Mouse (Mus musculus): ENCODE measurements around the gene Zbtb11.

Zbtb11 gene

DNA sequence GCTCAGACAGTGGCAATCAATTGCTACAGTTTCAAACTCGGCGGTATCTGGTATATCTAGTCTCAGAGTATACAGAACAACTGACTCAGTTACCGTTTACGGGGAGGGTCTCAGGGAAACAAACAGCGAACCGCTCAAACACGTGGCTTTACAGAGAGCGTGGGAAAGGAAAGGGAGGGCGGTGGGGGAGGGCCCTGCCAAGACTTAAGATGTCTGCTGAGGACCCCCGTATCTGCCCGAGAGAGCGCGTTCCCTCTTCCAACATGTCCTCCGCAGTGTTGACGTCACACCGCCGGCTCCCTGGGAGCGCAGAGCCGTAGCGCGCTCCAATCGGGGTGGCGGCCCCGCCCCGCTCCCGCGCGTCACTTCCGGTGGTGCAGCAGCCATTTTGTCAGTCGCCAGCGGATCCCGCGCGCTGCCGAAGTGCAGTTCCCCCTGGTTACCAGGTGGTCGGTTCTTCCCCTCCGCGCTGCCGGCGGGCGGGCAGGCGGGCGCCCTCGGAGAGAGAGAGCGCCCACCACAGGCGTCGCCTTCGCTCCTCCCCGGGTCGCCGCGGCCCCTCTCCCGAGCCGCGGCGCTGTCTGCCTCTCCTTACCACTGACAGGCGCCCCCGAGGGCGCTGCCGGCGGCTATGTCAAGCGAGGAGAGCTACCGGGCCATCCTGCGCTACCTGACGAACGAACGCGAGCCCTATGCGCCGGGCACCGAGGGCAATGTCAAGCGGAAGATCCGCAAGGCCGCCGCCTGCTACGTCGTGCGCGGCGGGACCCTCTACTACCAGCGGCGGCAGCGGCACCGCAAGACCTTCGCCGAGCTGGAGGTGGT is at the start of gene Zbtb11:
Gene Zbtb11, plus strand, starts transcription at position 453 of the 825 bp plus-strand sequence.
- CTCF ChIA-PET: no interaction called here

DNA sequence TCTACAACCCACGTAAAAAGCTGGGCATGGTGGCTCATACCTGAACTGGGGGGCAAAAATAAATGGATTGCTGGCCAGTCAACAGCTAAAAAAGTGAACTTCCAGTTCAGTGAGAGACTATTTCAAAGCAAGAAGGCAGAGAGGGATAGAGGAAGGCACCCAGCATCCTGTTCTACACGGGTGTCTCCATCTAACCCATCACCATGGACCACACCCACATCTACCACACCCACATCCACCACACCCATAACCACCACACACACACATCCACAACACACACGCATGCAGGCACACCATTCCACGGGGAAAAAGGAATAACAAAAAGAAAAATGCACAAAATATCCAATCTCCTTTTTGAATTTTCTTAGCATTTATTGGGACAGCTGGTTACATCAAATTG is 49.7 kb upstream of the Zbtb11 start:
- CTCF ChIA-PET: interaction anchor here (0.6 to 1.0 kb wide), 2 partner anchors 44 to 694 kb away, joined by 3 to 4 read pairs; no protein-coding TSS in a partner anchor

- CTCF ChIA-PET: interaction anchor here (0.7 to 1.0 kb wide), 2 partner anchors 143 to 248 kb away, joined by 3 to 4 read pairs; no protein-coding TSS in a partner anchor
Measured at GRCm38 (mm10) chr16:55933681-55934343, 39.9 kb upstream of the Zbtb11 start.

DNA sequence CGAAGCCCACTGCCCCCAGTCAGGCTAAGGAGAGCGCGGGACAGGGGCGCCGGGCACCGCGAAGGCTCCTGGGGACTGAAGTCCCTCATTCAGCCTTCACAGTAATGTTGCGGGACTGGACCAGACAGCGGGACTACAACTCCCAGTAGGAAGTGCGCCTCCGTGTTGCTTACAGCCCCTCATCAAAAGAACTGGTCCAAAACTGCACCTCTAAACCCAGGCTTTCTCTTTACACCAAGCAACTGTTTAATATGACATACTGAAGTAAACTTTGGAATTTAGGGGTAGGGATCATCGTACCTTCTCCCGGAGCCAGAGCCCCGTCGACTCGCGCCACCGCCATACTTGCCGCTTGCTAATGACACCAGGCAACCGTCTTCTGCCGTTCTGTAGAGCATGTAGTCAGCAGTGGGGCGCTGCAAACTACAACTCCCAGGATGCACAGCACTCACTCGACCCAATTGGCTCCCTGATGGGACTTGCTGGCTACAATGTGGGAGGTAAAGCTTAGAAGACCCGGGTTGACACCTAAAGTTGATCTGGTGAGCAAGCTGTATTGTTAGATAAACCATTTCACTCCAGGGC is 39.1 kb upstream of the Zbtb11 start, which contains the start of gene Cep97:
Gene Cep97, minus strand, starts transcription at position 403 of the 585 bp plus-strand sequence.
- CTCF ChIA-PET: interaction anchor here (1.0 kb wide), 1 partner anchor 142 kb away, joined by 4 read pairs; no protein-coding TSS in a partner anchor

DNA sequence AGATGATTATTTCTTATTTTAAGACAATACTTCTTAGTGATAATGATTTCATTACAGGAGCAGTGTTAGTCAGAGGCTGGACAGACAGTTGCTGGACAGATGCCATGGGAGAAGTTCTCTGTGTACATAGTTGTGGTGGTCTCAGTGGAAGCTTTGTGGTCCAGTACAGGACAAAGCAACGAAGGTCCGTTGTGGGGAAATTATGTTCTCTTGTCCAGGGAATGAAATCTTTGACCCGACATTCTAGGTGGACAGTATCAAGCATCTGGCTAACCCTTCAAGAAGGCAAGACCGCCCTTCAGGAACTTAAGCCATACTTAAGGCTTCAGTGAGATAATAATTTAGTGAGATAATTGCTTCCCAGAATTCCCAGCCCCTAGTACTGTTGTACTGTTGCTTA is 34.9 kb upstream of the Zbtb11 start:
- CTCF ChIA-PET: interaction anchor here (0.9 kb wide), 1 partner anchor 52 kb away, joined by 8 read pairs; no protein-coding TSS in a partner anchor

DNA sequence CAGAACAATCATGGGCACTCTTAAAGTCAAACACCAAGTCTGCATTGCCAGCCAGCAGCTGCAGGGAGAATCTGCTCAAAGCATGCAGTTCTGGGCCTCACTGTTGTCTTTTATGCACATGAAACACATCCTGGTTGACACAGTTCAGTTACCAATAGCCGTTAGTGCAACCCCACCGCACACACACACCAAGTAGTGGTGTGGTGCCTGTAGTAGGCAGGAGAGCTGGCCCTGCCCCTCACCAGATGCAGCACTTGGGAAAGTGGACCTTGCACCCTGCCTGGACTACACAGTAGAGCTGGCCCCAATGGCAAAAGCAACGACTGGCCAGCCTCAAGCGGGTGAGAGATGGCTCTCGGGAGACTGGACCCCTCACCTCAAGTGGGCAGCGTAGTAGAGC is 34.0 kb upstream of the Zbtb11 start:
- CTCF ChIA-PET: interaction anchor here (0.7 kb wide), 1 partner anchor 37 kb away, joined by 3 read pairs; no protein-coding TSS in a partner anchor

DNA sequence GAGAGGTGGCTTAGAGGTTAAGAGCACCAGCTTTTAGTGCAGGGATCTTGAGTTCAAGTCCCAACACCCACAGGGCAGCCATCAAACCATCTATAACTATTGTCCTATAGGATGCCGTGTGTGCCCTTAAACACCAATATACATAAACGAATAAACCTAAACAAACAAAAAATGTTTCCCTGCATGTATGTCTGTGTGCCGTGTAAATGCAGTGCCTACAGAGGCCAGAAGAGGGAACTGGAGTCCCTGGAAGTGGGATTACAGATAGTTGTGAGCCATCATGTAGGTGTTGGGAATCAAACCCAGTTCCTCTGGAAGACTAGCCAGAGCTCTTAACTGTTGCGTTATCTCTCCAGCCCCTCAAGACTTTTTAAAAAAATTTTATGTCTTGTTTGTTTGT is 32.9 kb upstream of the Zbtb11 start:
- CTCF ChIA-PET: interaction anchor here (0.7 to 1.0 kb wide), 2 partner anchors 152 to 191 kb away, joined by 3 read pairs; no protein-coding TSS in a partner anchor

GRCm38 (mm10) chr16:55947266-55947665 is 26.4 kb upstream of the Zbtb11 start:
- CTCF ChIA-PET: interaction anchor here (0.7 kb wide), 1 partner anchor 184 kb away, joined by 3 read pairs; no protein-coding TSS in a partner anchor

DNA sequence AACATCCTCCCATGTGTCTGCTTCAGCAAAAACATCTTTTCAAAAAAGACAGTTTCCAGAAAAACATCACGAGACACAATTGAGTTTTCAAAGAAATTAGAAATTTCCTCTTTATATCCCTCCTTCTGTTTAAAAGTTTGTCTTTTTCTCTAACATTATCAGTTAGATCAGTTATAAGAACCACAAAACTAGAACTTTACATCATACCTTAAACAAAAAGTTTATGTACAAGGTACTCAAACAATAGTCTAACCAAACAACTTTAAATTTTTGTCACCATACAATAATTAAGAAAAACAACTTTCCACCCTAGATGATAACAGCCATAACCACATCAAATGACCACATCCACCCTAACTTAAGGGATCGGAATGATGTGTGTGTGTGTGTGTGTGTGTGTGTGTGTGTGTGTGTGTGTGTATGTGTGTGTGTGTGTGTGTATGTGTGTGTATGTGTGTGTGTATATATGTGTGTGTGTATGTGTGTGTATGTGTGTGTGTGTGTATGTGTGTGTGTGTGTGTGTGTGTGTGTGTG is 25.7 kb upstream of the Zbtb11 start:
- CTCF ChIA-PET: interaction anchor here (0.6 to 0.8 kb wide), 3 partner anchors 52 to 1221 kb away, joined by 3 to 7 read pairs (median 3); no protein-coding TSS in a partner anchor

DNA sequence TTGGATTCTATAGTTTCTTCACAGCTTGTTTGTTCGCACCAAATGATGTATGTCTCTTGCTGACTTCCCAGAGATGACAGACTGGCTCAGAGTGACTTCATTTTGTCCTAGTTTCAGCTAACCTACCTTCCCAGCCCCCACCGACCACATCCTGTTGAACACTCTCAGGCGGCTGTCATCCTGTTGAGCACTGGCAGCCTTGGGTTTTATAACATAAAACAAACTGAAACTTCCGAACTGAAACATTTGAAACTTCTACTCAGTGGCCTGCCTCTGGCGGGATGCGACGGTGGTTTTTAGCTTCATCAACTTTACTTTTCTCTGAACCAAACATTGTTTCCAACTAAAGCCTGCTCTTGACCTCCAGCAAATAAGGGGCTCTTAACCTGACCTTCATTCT is 24.7 kb upstream of the Zbtb11 start:
- CTCF ChIA-PET: interaction anchor here (0.6 to 0.8 kb wide), 2 partner anchors 53 to 1220 kb away, joined by 3 to 7 read pairs; no protein-coding TSS in a partner anchor

DNA sequence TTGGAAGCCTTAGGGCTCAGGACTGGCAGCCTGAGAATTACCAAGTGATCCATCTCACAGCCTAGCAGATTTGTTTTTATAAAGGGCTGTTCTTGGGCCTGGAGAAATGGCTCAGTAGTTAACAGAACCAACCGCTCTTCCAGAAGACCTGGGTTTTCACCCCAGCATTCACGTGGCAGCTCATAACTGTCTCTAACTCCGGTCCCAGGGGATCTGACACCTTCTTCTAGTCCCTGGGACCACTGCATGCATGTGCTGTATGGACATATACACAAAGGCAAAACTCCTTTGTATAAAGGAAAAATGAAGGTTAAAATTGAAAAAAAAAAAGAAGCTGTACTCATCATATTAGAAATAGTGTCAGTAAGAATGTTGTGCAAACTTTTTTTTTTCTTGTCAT is 23.2 kb upstream of the Zbtb11 start:
- CTCF ChIA-PET: interaction anchor here (0.6 to 1.1 kb wide), 3 partner anchors 14 to 181 kb away, joined by 3 to 14 read pairs (median 3); no protein-coding TSS in a partner anchor

GRCm38 (mm10) chr16:55950946-55951678 is 22.6 kb upstream of the Zbtb11 start:
- CTCF ChIA-PET: interaction anchor here (0.6 to 1.1 kb wide), 3 partner anchors 13 to 180 kb away, joined by 3 to 14 read pairs (median 3); no protein-coding TSS in a partner anchor

GRCm38 (mm10) chr16:55951679-55952327 is 21.9 kb upstream of the Zbtb11 start:
- CTCF ChIA-PET: interaction anchor here (1.1 kb wide), 1 partner anchor 179 kb away, joined by 3 read pairs; no protein-coding TSS in a partner anchor

GRCm38 (mm10) chr16:55952771-55953170 is 20.9 kb upstream of the Zbtb11 start:
- CTCF ChIA-PET: no interaction called here

DNA sequence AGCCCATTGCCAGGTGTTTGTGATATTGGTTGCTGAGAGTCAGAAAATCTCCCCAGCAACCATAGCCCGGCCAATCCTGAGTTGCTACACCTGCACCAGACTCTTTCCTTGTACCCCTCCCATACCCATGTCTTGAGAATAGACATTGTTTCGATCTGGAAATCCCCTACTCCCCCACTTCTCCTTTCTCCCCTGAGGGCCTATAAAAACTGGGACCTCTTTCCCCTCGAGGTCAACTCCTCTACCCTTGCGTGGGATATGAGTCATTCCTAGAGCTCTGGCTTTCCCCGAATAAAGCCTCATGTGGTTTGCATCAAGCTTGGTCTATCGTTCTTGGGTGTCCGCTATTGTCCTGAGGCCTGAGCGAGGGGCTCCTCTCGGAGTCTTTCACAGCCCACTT is 19.5 kb upstream of the Zbtb11 start:
- CTCF ChIA-PET: interaction anchor here (0.6 kb wide), 1 partner anchor 82 kb away, joined by 4 read pairs; no protein-coding TSS in a partner anchor

- CTCF ChIA-PET: interaction anchor here (0.7 kb wide), 1 partner anchor 196 kb away, joined by 3 read pairs; no protein-coding TSS in a partner anchor
Measured at GRCm38 (mm10) chr16:55963068-55963467, 10.6 kb upstream of the Zbtb11 start.

DNA sequence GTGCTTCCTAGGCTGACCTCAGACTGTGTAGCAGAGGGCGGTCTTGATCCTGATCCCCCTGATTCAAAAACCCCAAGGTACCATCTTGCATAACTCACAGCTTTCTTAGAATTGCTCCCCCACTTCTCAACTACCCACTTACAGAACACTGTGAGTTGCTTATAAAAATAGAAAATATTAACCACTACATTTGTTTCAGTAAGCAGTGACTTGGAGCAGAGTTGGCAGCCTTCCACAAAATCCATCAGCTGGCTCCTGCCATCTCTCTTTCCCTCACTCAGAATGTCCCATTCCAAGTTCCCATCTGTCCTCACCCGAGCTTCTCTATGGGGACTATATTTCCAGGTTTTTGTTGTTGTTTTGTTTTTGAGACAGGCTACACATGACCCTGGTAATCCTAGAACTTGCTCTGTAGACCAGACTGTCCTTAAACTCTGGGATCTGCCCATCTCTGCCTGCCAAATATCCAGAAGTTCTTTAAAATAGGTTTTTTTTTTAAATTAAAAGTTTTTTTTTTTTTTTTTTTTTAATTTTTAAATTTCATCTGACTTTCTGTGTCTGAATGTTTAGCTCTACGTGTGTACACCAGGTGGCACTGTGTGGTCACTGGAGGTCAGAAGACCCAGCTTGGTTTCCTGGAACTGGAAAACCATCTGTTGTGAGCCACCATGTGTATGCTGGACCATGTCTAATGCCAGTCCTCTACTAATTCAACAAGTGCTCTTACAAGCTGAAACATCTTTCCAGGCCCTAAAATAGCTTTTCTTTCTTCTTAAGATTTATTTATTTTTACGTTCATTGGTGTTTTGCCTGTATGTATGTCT is 9.3 kb upstream of the Zbtb11 start:
- CTCF ChIA-PET: interaction anchor here (0.6 to 1.0 kb wide), 5 partner anchors 14 to 168 kb away, joined by 3 to 21 read pairs (median 3); no protein-coding TSS in a partner anchor

DNA sequence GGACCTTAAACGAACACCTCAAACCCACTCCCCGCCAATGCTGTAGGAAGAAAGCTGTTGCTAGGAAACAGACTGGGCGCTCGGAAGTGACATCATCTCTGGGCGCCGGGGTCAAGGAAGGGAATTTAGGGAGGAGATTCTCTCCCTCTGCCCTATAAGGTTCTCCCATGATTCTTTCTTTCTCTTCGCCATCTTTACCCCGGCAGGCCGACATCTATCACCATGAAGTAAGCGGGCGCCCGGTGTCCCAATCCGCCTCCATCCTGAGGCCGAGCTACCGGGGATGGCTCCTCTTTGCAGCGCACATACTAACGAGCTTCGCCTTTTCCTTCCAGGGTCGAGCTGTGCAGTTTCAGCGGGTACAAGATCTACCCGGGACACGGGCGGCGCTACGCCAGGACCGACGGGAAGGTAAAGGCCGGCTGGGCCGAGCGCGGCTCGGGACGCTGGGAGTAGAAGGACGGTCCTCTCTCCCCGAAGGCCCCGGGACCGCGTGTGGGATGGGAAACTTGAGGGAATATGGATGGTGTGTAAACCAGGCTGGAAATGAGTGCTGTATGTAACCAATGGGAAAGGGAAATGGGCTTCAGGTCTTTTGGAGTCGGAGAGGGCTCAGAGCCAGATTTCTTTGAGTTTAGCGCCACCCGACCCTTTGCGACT is 7.3 kb upstream of the Zbtb11 start, which contains the start of gene Rpl24:
Gene Rpl24, plus strand, starts transcription at position 64 of the 660 bp plus-strand sequence.
- CTCF ChIA-PET: interaction anchor here (0.6 to 1.4 kb wide), 2 partner anchors 13 to 126 kb away, joined by 8 to 9 read pairs; no protein-coding TSS in a partner anchor

Data from spleen, embryonic (tissue).